Mouse (Mus musculus) megakaryocyte, embryonic 14.5 days (primary cell): ENCODE measurements at regions not wholly inside any gene's neighbourhood (a gene's known extent, or its start where the extent isn't known, plus 50 kb on each side); places are given as distances from the start of the nearest gene placed in this dataset.

Source experiments
- FLI1 ChIP-seq: IDR thresholded peaks from 2 replicates; pipeline ENCODE4 v1.6.1; 2012; ENCODE audit warnings: low read length, inconsistent platforms, mixed read lengths
- GATA1 ChIP-seq: IDR thresholded peaks from 3 replicates; pipeline ENCODE4 v1.6.1; 2012; ENCODE audit warnings: mixed read lengths, low read length, inconsistent platforms, borderline replicate concordance

- TF ChIP-seq GATA1, result no peak
- TF ChIP-seq FLI1, result no peak
These were observed 175.6 kb downstream of the Usp46 start for GRCm38 (mm10) chr5:73892440-73893225.
